Mouse (Mus musculus) neural tube, embryonic 14.5 days (tissue): ENCODE data around the gene Stk32b. TPM values are rescaled to one million over a fixed set of nuclear protein-coding genes. Genes with fewer than 3 reads are reported as not detected.

Source experiments
- ATAC-seq: fragments of 200-750 bp; cut with Nextera tagmentation; 2 replicates; pipeline ENCODE4 v1.8.0; 2017; ENCODE audit warnings: low read depth, mild to moderate bottlenecking, moderate TSS enrichment, moderate library complexity
- H3K27ac ChIP-seq: fragments of 300-500 bp; sonication (generic); 2 replicates; pipeline ENCODE4 v1.5.1; 2014; ENCODE audit warnings: low read depth, mild to moderate bottlenecking, control low read depth, low read length, moderate library complexity, mixed read lengths
- H3K27me3 ChIP-seq: fragments of 300-500 bp; sonication (generic); 2 replicates; pipeline ENCODE4 v1.6.1; 2014; ENCODE audit warnings: low read length; ENCODE audit not compliant: control insufficient read depth, insufficient read depth
- H3K36me3 ChIP-seq: fragments of 300-500 bp; sonication (generic); 2 replicates; pipeline ENCODE4 v1.6.1; 2014; ENCODE audit warnings: low read length, mixed read lengths; ENCODE audit not compliant: control insufficient read depth, insufficient read depth
- H3K4me1 ChIP-seq: fragments of 300-500 bp; sonication (generic); 2 replicates; pipeline ENCODE4 v1.6.1; 2014; ENCODE audit warnings: low read length; ENCODE audit not compliant: control insufficient read depth, insufficient read depth
- H3K4me2 ChIP-seq: fragments of 300-500 bp; sonication (generic); 2 replicates; pipeline ENCODE4 v1.6.1; 2014; ENCODE audit warnings: mild to moderate bottlenecking, low read depth, low read length, control low read depth
- H3K4me3 ChIP-seq: fragments of 300-500 bp; sonication (generic); 2 replicates; pipeline ENCODE4 v1.5.1; 2014; ENCODE audit warnings: low read depth, low read length, control low read depth, mixed read lengths
- H3K9ac ChIP-seq: fragments of 300-500 bp; sonication (generic); replicated peaks from 2 replicates; pipeline ENCODE4 v1.6.1; 2014; ENCODE audit warnings: low read depth, mild to moderate bottlenecking, control low read depth, low read length, mixed read lengths
- H3K9me3 ChIP-seq: fragments of 300-500 bp; sonication (generic); 2 replicates; pipeline ENCODE4 v1.6.1; 2016; ENCODE audit warnings: low read length; ENCODE audit not compliant: control insufficient read depth
- WGBS: fragments of 180-500 bp; shearing (Covaris S2); extraction: QIAGEN DNeasy Blood & Tissue Kit; methylation state at CpG from one replicate; pipeline ENCODE4 v1.1.7; 2014; 5-methylcytosine and 5-hydroxymethylcytosine counted together
- polyA plus RNA-seq: library from polyadenylated mRNA; unstranded; fragments of >200 nt; fragmentation: Nextera tagmentation; extraction: Ambion mirVana; gene quantifications from 2 replicates; pipeline ENCODE4 v1.2.1, GENCODE M21; 2014

Gene Stk32b
- polyA plus RNA-seq, 1 experiment from 2014 or later, result 55.0 TPM

DNA sequence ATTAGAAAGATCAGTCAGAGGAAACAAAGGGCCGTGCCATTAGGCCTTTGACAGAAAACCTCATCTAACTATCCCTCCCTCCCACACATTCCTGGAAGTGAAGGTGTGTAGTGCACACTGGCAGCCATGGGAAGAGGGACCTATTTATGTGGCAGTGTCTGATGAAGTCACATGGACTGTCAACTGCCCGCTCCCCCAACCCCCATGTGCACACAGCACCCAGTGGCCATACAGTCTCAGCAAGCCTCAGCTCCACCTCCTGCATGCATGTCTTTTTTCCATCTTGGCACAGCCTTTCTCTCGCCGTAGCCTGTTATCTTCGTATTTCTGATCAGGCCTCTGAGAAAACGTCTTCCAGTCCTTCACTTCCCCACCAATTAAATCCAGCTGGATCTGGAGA lies 130.9 kb downstream of the Stk32b start:
- no peaks in the 10 kb centered on the region for H3K4me1 ChIP-seq

DNA sequence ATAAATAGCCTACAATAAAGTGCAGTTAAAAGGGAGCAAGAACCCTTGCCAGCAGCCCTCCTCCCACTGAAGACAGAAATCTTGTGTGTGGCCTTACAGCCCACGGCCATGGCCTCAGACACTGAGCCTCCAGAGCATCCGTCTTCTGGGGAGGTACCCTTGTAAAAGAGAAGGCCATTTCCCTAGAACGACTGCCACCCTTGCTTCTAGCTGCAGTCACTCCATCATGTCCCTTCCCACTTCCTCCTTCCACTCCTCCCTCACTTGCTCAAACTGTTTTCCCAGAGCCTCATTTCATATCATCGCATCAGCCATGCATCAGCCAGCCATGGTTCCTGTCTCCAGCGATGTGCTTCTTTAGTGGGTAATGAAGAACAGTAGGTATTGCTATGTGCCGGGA lies 141.5 kb downstream of the Stk32b start:
- WGBS, result 69% methylated on average over 6 of the region's 6 CpGs
- no peaks in the 10 kb centered on the region for H3K36me3 ChIP-seq
- H3K9me3 ChIP-seq, result no peaks in the 10 kb centered on the region
- no peaks in the 10 kb centered on the region for H3K27me3 ChIP-seq
- H3K9ac ChIP-seq, result no peak overlapping the region
- no peak overlapping the region for H3K27ac ChIP-seq
- no peak overlapping the region for H3K4me3 ChIP-seq
- no peak for ATAC-seq
- H3K4me2 ChIP-seq, result no peak overlapping the region
- no peaks in the 10 kb centered on the region for H3K4me1 ChIP-seq

More for the DNA sequence above, 130.9 kb downstream of the Stk32b start:
- no peaks in the 10 kb centered on the region for H3K27me3 ChIP-seq
- no peaks in the 10 kb centered on the region for H3K36me3 ChIP-seq
- no peak overlapping the region for H3K4me3 ChIP-seq
- no peak overlapping the region for H3K4me2 ChIP-seq
- WGBS, result 86% methylated on average over 6 of the region's 6 CpGs
- no peak overlapping the region for H3K9ac ChIP-seq
- no peak overlapping the region for H3K27ac ChIP-seq
- no peaks in the 10 kb centered on the region for H3K9me3 ChIP-seq
- ATAC-seq, result no peak

DNA sequence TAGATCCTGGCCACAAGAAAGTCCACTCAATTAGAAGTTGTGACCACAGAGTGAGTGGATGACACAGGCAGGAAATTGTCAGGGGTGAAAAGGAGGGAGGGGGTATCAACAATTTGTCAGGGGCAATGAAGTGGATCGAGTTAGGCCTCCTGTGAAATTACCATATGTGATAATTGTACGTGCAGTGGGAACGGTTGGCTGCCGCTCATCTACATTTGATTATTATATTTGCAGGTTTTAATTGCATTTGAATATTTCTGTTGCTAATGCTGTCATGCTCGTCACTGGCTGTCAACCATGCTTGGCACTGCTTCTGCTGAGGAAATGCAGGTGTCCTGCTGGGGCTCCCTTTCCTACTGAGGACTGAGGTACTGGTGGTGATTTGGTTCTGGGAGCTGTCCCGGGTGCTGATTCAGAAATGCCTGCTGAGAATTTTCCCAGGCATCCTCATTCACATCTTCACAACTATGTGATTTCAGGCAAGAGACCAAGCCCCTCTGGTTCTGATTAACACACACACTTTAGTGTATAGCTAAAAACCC lies 159.6 kb downstream of the Stk32b start:
- 57% methylated on average over 6 of the region's 6 CpGs for WGBS
- no peaks in the 10 kb centered on the region for H3K36me3 ChIP-seq
- no peak overlapping the region for H3K4me2 ChIP-seq
- no peak overlapping the region for H3K4me3 ChIP-seq
- H3K27ac ChIP-seq, result no peak overlapping the region
- no peaks in the 10 kb centered on the region for H3K9me3 ChIP-seq
- H3K27me3 ChIP-seq, result no peaks in the 10 kb centered on the region
- no peak overlapping the region for H3K9ac ChIP-seq
- no peaks in the 10 kb centered on the region for H3K4me1 ChIP-seq
- ATAC-seq, result 0 out of 2 replicates have a peak, but pooled peaks have one; percentile 21

DNA sequence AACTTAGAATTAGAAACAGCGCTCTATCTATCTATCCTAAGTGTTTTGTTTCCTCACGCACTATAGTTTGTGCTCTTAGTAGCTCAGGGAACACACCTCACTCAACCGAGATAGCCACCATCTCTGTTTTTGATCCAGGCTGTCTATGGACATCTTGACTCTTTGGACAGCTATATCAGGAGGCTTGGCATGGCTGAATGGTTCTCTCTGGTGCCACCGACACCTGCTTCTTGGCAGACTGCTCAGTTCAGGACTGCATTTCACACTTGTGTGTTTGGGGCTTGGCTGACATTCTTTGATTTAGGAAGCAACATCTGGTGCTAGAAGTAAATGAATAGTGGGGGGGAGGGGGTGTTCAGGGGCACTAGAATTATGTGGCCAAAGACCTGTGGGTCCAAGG lies 162.7 kb downstream of the Stk32b start:
- H3K4me1 ChIP-seq, result no peaks in the 10 kb centered on the region
- H3K9me3 ChIP-seq, result no peaks in the 10 kb centered on the region
- ATAC-seq, result no peak
- H3K9ac ChIP-seq, result no peak overlapping the region
- no peaks in the 10 kb centered on the region for H3K27me3 ChIP-seq
- no peak overlapping the region for H3K4me3 ChIP-seq
- no peak overlapping the region for H3K27ac ChIP-seq
- no peak overlapping the region for H3K4me2 ChIP-seq
- no peaks in the 10 kb centered on the region for H3K36me3 ChIP-seq
- 88% methylated on average over 4 of the region's 4 CpGs for WGBS

DNA sequence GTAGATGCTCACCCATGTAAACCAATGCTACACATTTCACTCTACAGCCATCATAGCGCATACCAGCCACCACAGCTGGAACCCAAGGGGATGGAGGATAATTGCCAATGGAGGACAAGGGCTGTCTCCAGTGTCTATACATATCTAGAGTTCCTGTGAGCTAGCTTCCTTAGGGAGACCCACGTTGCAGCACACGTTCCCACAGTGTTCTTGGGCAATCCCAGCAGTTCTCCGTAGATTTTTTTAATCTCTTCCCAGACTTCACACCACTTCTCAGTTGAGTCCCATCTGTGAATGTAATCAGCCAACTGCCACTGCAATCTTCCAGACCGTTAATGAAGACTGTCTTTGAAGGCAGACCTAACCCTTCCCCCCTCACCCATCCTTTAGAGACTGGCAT lies 165.3 kb downstream of the Stk32b start:
- no peak for ATAC-seq
- H3K4me1 ChIP-seq, result no peaks in the 10 kb centered on the region
- H3K9me3 ChIP-seq, result no peaks in the 10 kb centered on the region
- H3K27me3 ChIP-seq, result no peaks in the 10 kb centered on the region
- no peak overlapping the region for H3K9ac ChIP-seq
- H3K4me3 ChIP-seq, result no peak overlapping the region
- no peaks in the 10 kb centered on the region for H3K36me3 ChIP-seq
- H3K27ac ChIP-seq, result no peak overlapping the region
- H3K4me2 ChIP-seq, result no peak overlapping the region
- WGBS, result 83% methylated on average over 5 of the region's 5 CpGs

DNA sequence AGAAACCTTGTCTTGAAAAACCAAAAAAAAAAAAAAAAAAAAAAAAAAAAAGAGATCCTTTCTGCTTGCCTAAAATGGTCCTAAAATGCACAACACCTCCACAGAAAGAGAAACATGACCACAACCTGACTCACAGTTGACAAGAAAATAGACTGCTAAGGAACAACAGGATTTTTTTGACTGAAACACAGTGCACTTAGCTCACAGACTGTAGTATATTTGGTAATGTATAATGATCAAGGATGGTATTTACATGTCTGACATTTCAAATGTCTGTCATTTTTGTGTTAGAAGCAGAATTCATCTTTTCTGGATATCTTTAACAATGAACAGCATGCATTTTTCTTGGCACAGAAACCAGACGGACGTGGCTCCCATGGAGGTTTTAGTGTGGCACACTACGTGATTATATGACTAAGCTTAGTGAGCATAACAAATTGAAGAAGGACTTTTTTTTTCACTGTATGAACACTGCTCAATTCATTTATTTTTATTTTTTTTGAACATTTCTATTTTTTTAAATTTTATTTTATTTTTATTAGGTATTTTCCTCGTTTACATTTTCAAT lies 181.2 kb downstream of the Stk32b start:
- no peak for ATAC-seq
- Histone ChIP-seq H3K4me3 (no peak overlapping the region), H3K4me1 (no peaks in the 10 kb centered on the region), H3K9me3 (no peaks in the 10 kb centered on the region), H3K36me3 (no peaks in the 10 kb centered on the region), H3K27ac (no peak overlapping the region), H3K4me2 (no peak overlapping the region), H3K9ac (no peak overlapping the region), H3K27me3 (no peaks in the 10 kb centered on the region)
- 83% methylated on average over 4 of the region's 4 CpGs for WGBS

DNA sequence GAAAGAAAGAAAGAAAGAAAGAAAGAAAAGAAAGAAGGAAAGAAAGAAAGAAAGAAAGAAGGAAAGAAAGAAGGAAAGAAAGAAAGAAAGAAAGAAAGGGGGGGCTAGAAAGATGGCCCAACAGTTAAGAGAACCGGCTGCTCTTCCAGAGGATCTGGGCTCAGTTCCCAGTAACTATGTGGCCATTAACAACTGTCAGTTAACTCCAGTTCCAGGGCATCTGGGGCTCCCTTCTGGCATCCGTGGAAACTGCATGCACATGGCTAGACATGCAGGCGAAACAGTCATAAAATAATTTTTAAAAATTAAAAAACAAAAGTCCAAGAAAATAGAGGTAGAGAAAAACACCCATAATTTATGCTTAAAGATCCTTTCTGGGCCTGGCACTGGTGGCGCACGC lies 181.7 kb downstream of the Stk32b start:
- Histone ChIP-seq H3K4me3 (no peak overlapping the region), H3K27ac (no peak overlapping the region), H3K4me2 (no peak overlapping the region), H3K4me1 (no peaks in the 10 kb centered on the region), H3K9me3 (no peaks in the 10 kb centered on the region), H3K36me3 (no peaks in the 10 kb centered on the region), H3K27me3 (no peaks in the 10 kb centered on the region), H3K9ac (no peak overlapping the region)
- WGBS, result 86% methylated on average over 5 of the region's 5 CpGs
- no peak for ATAC-seq

DNA sequence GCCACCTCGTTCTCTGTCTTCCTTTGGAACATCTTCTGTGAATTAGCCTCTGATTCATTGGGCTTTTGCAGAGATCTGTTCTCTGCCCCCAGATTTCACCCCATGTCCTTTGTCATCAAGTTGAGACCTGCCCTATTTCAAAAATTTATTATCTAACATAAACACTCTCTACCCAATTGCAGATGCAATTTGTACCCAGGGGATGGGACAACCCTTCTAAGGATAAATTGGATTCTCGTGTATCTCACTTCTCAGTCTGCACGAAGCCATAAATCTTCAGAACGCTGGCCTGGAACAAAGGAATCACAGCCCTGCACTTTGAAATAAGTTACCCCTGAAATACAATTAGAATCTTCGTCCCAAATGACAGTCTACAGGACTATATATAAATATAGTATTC lies 191.6 kb downstream of the Stk32b start:
- 40% methylated on average over 5 of the region's 5 CpGs for WGBS
- H3K9me3 ChIP-seq, result no peaks in the 10 kb centered on the region
- no peaks in the 10 kb centered on the region for H3K4me1 ChIP-seq
- H3K27ac ChIP-seq, result no peak overlapping the region
- H3K4me3 ChIP-seq, result no peak overlapping the region
- H3K4me2 ChIP-seq, result no peak overlapping the region
- no peak overlapping the region for H3K9ac ChIP-seq
- peak; percentile 62 for ATAC-seq
- H3K36me3 ChIP-seq, result no peaks in the 10 kb centered on the region
- H3K27me3 ChIP-seq, result no peaks in the 10 kb centered on the region

DNA sequence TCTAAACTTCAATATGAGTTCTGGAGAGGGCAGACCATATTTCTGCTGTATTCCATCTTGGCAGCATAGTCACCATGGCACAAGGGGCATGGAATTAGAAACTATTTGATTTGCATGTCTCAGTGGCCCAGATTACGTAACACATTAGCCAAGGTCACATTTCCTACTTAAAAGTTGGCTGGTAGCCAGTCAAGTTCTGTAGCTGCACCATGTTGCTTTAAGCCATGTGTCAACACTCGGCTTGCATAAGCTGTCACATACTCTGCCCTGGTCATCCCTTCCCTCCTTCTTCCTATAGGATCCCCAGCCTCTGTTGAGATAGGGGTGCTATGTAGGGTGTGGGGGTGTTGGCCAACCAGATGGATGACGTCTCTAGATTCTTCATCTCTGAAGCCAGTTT lies 196.5 kb downstream of the Stk32b start:
- WGBS, result 82% methylated on average over 3 of the region's 3 CpGs
- Histone ChIP-seq H3K9me3 (no peaks in the 10 kb centered on the region), H3K4me1 (no peaks in the 10 kb centered on the region), H3K4me2 (no peak overlapping the region), H3K27ac (no peak overlapping the region), H3K27me3 (no peaks in the 10 kb centered on the region), H3K4me3 (no peak overlapping the region), H3K36me3 (no peaks in the 10 kb centered on the region), H3K9ac (no peak overlapping the region)
- no peak for ATAC-seq
